Mouse (Mus musculus): ENCODE measurements around the gene Ifit1. TPM values are rescaled to one million over a fixed set of nuclear protein-coding genes. Genes with fewer than 3 reads are reported as not detected.
A peak's percentile ranks its signal among the peaks of the same experiment; 100 is the strongest.
"Not testable (repeated sequence)": the region's sequence is repeated elsewhere in the genome, so short reads cannot be mapped to it uniquely, and the experiment has no call there.

Gene Ifit1
- 0.15 TPM in 1 of 2 replicates, not detected in the other for total RNA-seq (2014; fragmentation: Nextera tagmentation)
- 0.05 and 0.73 TPM in 2 replicates for total RNA-seq (2017)

DNA sequence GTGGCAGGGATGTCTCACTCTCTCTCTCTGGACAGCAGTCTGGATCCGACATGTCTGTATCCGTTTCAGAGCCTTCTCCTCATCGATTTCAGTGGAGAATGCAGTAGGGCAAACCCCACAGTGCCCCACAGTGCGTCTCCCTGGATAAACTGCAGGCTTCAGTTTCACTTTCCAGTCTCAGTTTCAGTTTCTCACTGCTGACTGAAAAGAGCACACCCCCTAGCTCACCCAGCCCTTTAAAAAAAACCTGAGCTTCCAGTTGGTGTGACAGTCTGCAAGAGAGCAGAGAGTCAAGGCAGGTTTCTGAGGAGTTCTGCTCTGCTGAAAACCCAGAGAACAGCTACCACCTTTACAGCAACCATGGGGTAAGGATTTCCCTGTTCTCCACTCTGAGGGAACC is at the start of gene Ifit1, which contains the start of gene Ifit1bl2:
Ifit1 (plus strand) TSS at position 249 of the 400 bp plus-strand sequence.
Ifit1bl2 (minus strand) TSS at position 121 of the 400 bp plus-strand sequence.
- ATAC-seq (replicated peaks; ENCODE audit: poor library complexity, severe bottlenecking): peak; percentile 87

DNA sequence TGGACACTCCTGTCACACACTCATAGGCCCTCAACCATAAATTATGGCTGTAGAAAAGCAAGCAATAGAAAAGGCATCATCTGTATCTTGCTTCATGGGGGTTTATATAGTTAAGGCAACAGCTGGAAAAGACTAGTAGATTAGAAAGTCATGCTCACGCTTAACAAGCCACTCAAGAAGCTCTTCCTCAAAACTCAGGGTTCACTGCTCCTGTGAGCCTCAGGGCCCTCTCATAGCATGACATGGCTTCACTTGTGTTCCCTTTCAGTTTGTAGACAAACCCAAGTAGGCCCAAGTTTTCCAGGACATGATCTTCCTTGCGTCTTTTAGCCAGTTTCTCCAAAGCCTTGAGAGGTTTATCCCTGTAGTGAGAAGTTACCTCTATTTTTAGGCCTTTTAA is 47.2 kb upstream of the Ifit1 start:
- ATAC-seq (replicated peaks; ENCODE audit: poor library complexity, severe bottlenecking): no peak

DNA sequence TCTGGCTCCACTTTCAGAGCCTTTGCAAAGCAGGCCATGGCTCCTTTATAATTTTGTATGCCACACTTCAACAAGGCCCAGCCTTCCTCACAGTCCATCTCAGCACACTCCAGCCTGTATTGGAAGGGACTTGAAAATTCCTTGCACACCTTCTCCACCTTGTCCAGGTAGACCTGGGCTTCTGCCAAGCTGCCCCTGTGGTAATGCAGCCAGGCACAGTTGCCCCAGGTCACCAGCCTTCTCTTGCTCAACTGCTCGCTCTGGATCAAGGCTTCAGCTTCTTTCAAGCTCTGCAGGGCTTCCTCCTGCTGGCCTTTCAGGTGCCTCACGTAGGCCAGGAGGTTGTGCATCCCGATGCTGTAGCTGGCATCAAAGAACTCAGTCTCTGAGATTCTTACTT is 46.1 kb upstream of the Ifit1 start:
- ATAC-seq (replicated peaks; ENCODE audit: poor library complexity, severe bottlenecking): not testable (repeated sequence)

DNA sequence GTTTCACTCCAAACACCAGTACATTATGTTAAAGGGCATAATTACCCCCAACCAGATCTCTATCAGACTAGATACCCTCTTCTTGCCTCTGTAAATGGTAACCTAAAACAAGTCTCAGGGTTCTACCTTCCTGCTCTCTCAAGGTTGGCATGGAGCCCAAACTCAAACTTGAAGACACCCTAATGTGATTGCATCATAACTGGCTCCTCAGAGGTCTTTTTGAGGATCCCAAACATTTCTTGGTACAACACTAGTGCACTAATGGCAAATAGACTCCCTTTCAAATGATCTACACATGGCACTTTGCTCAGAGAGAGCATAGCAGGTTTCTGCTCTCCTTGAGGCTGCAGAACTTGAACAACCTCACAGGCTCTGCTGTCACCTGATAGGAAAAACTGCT is 43.9 kb upstream of the Ifit1 start:
- peak; percentile 36; the same call in 1 of the 2 replicates for ATAC-seq (replicated peaks; ENCODE audit: poor library complexity, severe bottlenecking)

DNA sequence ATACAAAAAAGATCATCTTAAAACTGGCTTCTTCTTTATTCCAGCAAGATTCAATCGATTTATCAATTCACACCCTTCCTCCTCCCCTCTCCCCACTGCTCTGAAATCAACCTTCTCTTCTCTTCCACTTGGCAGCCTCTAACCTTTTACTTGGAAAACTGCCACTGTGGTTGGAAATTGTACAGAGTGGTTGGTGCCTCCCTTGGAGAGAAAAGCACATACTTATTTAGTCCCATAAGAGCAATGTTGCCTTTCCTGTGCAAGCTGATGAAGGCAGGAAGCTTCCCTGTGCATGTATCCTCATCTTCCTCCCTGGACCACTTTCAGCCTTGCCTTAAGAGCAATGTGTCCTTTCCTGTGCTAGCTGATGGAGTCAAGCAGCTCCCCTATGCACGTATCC is 42.3 kb upstream of the Ifit1 start:
- ATAC-seq (replicated peaks; ENCODE audit: poor library complexity, severe bottlenecking): no peak

DNA sequence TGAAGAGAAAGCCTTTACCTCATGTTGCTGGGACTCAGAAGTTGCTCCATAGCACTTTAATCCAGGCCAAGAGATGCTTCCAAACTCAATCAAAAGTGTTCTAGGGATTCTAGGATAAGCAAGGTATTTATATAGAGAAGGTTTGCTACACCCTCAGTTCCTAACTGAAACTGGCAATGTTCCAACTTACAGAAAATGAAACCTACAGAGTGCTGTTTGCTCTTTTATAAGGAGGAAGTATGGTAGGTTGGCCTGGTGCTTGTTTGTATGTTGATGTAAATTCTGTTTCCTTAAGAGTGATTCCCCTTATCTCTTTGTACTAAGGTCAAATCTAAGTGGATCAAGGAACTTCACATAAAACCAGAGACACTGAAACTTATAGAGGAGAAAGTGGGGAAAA is 41.4 kb upstream of the Ifit1 start:
- peak; percentile 70 for ATAC-seq (replicated peaks; ENCODE audit: poor library complexity, severe bottlenecking)

DNA sequence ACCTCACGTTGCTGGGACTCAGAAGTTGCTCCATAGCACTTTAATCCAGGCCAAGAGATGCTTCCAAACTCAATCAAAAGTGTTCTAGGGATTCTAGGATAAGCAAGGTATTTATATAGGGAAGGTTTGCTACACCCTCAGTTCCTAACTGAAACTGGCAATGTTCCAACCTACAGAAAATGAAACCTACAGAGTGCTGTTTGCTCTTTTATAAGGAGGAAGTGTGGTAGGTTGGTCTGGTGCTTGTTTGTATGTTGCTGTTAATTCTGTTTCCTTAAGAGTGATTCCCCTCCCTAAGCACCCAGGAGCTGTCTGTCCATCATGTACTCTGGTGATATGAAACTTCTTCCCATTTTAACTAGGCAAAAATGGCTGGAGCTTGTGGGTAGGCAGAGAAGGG is 38.8 kb upstream of the Ifit1 start, which contains the start of gene Ifit1bl1:
Ifit1bl1 (minus strand) TSS at position 69 of the 400 bp plus-strand sequence.
- peak; percentile 69 for ATAC-seq (replicated peaks; ENCODE audit: poor library complexity, severe bottlenecking)

DNA sequence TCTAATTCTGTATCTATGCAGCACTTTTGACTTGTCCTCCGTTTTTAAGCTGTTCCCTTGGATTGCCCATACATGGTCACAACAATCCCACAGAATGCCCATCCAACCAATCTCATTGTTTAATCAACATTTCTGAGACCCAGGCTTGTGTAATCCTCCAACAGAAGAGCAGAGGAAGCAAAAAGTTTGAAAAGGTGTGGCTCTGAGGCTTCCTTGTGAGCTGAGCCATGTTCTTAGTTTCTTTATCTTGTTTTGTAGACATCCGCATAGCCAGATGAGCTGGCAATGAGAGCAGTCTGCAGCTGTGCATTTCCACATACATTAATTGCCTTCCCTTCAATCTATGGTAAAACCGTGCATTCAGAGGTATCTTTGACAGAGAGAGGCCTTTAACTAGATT is 35.2 kb upstream of the Ifit1 start:
- ATAC-seq (replicated peaks; ENCODE audit: poor library complexity, severe bottlenecking): no peak

DNA sequence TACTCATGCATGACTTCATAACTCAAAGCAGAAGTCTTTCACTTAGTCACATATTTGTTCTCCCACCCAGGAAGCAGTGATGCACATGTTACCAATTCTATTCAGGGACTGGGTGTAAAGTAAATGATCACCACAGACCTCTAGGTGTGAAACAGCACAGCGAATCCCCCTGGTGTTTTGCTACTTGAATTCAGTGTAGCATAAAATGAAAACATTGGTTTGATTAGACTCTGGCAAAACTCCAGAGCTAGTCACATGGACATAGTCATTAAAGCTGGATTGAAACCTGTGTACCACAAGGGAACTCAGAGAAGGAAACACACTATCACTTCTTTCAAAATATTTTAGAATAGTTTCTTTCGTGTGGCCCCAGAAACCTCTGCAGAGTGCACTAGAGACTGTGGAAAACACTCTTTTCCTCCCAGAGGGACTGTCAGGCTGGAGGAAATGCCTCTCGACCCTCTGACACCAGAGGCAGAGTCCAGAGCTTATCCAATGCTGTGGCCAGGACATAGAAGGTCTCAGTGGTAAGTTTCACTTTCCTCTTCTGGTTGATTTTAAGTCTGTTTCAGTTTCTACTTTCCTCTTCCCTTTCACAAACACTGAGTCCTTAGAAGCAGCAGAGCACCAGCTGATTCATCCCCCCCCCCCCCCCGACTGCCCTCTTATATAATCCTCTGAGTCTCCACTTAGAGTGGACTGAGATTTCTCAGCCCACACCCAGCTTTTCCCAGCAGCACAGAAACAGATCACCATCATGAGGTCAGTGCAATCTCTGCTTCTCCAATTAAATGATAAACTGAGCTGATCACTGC is 33.2 kb upstream of the Ifit1 start, which contains the start of gene Ifit3b:
Ifit3b (plus strand) TSS at position 734 of the 815 bp plus-strand sequence.
- ATAC-seq (replicated peaks; ENCODE audit: poor library complexity, severe bottlenecking): peak; percentile 86

DNA sequence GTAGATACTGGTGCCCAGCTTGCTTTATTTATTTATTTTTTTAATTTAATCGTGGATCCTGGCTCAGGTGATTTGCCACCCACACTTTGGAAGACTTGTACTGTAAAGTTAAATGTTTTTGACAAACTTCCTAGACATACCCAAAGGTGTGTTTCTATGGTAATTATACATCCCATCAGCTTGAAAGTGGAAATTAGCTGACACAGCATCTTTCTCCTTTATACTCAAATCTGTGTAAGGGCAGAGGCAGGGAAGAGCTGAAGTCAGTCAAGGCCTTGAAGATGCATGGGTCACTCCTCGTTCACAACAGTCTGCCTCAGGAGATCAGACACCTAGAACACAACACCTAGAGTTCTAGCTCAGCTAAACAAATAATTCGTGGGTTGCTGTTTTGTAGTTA is 30.6 kb upstream of the Ifit1 start:
- ATAC-seq (replicated peaks; ENCODE audit: poor library complexity, severe bottlenecking): not testable (repeated sequence)

DNA sequence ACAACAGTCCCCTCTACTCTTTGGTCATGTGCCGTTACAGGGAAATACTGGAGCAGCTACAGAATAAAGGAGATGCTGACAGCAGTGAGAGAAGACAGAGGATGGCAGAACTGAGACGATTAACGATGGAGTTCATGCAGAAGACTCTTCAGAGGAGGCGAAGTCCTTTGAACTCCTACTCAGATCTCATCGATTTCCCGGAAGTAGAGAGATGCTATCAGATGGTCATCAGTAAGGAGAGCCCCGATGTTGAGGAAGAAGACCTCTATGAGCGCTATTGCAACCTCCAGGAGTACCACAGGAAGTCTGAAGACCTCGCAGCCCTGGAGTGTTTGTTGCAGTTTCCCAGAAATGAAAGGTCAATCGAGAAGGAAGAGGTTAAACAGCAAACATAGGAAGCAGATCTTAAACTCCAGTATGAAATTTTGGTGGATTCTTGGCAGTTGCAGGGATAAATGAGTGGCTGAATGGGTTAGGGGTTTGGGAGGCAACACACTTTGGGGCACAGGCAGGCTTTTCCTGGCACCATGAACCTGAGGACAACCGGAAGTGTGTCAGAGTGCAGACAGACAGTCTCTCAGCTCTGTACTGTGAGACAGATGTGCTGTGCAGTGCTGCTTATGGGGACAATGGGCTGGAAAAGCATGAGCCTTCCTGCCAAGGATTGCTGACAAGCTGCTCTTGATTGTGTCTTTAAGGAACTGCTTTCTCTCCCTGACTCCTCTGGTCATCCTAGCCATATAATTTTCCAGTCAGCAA is 28.2 kb upstream of the Ifit1 start:
- ATAC-seq (replicated peaks; ENCODE audit: poor library complexity, severe bottlenecking): not testable (repeated sequence)

DNA sequence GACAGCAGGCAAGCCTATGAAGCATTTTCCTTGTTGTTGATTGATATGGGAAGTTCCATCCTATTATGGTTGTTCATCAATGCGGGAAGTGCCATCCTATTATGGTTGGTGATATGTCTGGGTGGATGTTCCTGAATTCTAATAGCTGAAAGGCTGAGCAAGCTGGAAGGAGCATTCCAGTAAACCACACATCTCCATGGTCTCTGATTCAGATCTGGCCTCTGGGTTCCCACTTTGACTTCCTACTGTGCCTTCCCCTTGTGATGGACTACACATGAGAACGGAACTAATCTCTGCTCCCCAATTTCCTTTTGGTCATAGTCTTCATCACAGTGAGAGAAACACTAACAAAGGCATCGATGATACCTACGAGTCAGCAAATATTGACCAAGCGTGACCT is 19.8 kb upstream of the Ifit1 start:
- no peak for ATAC-seq (replicated peaks; ENCODE audit: poor library complexity, severe bottlenecking)

DNA sequence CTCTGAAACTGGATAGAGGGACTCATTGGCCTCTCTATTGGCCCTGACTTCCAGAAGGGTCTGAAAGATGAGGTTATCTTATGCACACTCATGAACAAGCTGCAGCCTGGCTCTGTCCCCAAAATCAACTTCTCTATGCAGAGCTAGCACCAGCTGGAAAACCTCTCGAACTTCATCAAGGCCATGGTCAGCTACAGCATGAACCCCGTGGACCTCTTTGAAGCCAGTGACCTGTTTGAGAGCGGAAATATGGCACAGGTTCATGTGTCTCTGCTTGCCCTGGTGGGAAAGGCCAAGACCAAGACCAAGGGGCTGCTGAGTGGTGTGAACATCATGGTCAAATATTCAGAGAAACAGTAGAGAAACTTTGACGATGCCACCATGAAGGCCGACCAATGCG is 16.9 kb upstream of the Ifit1 start:
- no peak for ATAC-seq (replicated peaks; ENCODE audit: poor library complexity, severe bottlenecking)

DNA sequence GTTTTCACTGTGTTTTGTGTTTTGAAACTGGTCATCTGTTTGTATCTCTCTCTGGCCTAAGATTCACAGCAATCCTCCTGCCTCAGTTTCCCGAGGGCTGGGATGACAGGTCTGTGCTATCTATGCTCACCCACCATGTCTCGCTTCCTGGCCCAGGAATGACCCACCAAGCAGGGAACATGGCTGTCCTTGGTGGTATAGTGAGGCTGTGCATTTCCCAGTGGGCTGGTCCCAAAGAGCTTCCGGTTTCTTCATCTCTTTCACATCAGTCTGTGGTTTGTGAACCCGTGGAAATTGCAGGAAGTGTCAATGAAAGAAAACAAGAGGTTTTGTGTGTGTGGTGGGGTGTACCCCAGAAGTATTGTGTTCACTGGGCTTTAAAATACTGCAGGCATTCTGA is 16.0 kb upstream of the Ifit1 start:
- peak; percentile 92 for ATAC-seq (replicated peaks; ENCODE audit: poor library complexity, severe bottlenecking)

DNA sequence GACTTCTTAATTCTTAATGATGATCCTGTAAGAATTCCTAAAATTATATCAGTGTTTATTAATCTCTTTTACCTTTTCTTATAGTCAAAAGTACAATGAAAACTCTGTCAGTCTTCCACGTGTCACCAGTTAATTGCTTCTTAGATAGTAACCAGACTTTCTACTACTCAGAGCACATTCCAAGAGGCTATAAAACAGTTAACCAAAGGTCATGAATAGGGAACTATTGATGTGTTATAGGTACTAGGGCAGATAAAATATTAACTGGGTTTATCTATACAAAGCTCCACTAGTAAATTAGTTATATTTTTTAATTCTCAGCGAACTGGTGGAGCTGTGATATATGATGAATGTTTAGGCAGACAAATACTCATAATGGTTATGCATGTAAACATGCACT is 13.2 kb upstream of the Ifit1 start:
- ATAC-seq (replicated peaks; ENCODE audit: poor library complexity, severe bottlenecking): no peak

DNA sequence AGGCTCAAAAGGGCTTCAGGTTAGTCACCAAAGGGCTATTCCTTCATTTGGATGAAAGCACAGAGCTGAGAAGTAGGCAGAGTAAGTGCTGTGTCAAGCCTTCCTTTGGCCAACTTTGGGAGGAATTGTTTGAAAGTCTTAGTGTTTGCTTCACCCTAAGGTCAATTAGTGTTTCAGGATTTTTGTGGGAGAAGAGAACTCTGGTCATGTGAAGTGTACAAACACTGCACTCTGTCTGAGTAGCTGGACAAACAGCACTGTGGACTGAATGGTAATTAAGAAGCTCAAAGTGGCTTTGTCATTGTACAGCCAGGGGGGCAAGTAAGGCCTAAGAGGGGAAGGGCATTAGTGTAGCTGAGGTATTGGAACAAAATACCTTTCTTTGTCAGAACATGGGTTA is 9.2 kb upstream of the Ifit1 start:
- no peak for ATAC-seq (replicated peaks; ENCODE audit: poor library complexity, severe bottlenecking)

DNA sequence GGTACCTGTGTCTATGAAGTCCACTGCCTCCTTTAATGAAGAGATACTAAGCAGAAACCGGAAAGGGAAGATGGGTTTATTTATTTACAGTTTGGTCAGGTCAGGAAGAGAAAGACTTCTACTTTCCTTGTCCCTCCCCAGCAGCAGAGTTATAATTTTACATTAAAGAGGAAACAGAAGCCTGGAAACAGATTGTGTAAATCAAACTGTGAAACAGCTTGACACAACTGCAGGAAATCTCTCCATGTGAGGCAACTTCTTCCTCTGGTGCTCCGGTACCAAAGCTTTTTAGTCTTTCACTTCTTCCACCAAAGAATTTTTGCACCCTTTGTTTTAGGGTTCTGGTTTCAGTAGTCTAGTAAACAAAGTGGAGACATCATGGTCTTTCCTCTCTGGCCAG is 7.2 kb upstream of the Ifit1 start:
- peak; percentile 95 for ATAC-seq (replicated peaks; ENCODE audit: poor library complexity, severe bottlenecking)

DNA sequence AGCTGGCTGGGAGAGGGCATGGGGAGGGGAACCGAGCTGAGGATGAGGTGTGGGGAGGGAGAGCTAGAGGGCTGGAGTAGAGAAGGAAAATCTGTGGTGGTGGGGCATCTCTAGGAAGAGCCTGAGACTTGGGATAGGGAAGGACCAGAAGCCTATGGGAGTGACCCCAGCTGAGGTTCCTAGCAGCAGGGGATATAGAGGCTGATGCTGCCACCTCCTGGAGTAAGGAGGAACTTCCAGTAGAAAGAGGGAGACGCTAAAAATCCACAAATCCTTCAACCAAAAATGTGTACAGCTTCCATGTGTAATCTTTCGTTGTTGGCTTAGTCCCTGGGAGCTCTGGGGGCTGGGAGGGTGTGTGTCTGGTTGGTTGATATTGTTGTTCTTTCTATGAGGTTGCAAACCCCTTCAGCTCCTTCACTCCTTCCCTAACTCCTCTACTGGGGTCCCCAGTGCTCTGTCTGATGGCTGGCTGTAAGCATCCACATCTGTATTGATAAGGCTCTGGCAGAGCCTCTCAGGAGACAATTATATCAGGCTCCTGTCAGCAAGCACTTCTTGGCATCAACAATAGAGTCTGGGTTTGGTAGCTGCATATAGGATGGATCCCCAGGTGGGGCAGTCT is 3.6 kb upstream of the Ifit1 start:
- peak; percentile 75 for ATAC-seq (replicated peaks; ENCODE audit: poor library complexity, severe bottlenecking)

DNA sequence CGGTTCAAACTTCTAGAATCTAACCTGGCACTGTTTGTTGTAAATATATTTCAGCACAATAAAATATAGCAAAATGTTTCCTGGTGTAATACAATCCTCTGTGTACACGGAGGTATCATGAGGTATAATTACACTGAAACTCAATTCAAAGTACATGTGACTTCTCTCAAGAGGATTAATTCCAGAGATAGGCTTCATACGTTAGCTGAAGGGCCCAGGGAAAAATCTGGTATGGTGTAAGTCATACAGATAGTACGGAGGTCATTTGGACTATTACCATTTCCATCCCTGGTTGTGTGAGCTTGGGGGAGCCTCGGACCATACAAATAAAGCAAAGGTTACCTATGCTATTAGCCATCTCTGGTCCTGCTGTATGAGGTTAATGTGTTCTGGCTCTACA is 1.9 kb downstream of the Ifit1 start:
- ATAC-seq (replicated peaks; ENCODE audit: poor library complexity, severe bottlenecking): no peak

DNA sequence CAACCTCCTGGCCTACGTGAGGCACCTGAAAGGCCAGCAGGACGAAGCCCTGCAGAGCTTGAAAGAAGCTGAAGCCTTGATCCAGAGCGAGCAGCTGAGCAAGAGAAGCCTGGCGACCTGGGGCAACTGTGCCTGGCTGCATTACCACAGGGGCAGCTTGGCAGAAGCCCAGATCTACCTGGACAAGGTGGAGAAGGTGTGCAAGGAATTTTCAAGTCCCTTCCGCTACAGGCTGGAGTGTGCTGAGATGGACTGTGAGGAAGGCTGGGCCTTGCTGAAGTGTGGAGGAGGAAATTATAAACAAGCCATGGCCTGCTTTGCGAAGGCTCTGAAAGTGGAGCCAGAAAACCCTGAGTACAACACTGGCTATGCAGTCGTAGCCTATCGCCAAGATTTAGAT is 7.0 kb downstream of the Ifit1 start:
- not testable (repeated sequence) for ATAC-seq (replicated peaks; ENCODE audit: poor library complexity, severe bottlenecking)

DNA sequence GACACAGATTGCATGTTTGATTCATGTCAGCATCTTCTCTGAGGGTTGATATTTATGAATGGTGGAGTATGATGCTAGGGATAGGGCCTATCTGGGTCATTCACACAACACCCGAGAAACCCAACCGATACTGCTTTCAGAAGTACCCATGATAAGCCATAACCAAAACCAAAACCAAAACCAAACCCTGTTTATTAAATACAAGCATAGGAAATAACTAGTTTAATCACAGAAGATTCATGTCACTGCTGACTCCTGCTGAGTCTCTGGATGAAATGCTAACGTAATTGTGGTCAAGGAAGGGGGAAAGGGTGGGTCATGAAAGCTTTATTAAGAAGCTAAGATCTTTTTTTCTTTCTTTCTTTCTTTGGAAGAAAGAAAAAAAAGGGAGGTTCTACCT is 9.6 kb downstream of the Ifit1 start:
- ATAC-seq (replicated peaks; ENCODE audit: poor library complexity, severe bottlenecking): no peak

All from granulocyte monocyte progenitor cell, adult 5-6 weeks (primary cell).